Mouse (Mus musculus) embryonic facial prominence, embryonic 12.5 days (tissue): Measurements from ENCODE around the gene Sh2d2a. TPM values are rescaled to one million over a fixed set of nuclear protein-coding genes. Genes with fewer than 3 reads are reported as not detected.

Experiments used
- ATAC-seq: fragments of 200-750 bp; cut with Nextera tagmentation; 2 replicates; pipeline ENCODE4 v1.8.0; 2017; ENCODE audit not compliant: insufficient number of reproducible peaks, insufficient read depth, low FRiP score, low TSS enrichment
- H3K27ac ChIP-seq: fragments of 300-500 bp; sonication (generic); 2 replicates; pipeline ENCODE4 v1.5.1; 2016; ENCODE audit warnings: mild to moderate bottlenecking
- H3K27me3 ChIP-seq: fragments of 300-500 bp; sonication (generic); 2 replicates; pipeline ENCODE4 v1.6.1; 2016; ENCODE audit warnings: mild to moderate bottlenecking, moderate library complexity
- H3K36me3 ChIP-seq: fragments of 300-500 bp; sonication (generic); 2 replicates; pipeline ENCODE4 v1.6.1; 2016; ENCODE audit warnings: mild to moderate bottlenecking
- H3K4me1 ChIP-seq: fragments of 300-500 bp; sonication (generic); 2 replicates; pipeline ENCODE4 v1.6.1; 2016
- H3K4me2 ChIP-seq: fragments of 300-500 bp; sonication (generic); replicated peaks from 2 replicates; pipeline ENCODE4 v1.6.1; 2016; ENCODE audit warnings: mild to moderate bottlenecking, moderate library complexity
- H3K4me3 ChIP-seq: fragments of 300-500 bp; sonication (generic); 2 replicates; pipeline ENCODE4 v1.5.1; 2016; ENCODE audit warnings: mild to moderate bottlenecking
- H3K9ac ChIP-seq: fragments of 300-500 bp; sonication (generic); 2 replicates; pipeline ENCODE4 v1.6.1; 2016; ENCODE audit warnings: mild to moderate bottlenecking, moderate library complexity
- H3K9me3 ChIP-seq: fragments of 300-500 bp; sonication (generic); 2 replicates; pipeline ENCODE4 v1.6.1; 2016; ENCODE audit warnings: mild to moderate bottlenecking, moderate library complexity
- WGBS: fragments of 180-500 bp; shearing (Covaris S2); methylation state at CpG from one replicate; pipeline ENCODE4 v1.1.7; 2016; 5-methylcytosine and 5-hydroxymethylcytosine counted together
- polyA plus RNA-seq: library from polyadenylated mRNA; unstranded; fragments of >200 nt; fragmentation: Nextera tagmentation; extraction: Ambion mirVana; gene quantifications from 2 replicates; pipeline ENCODE4 v1.2.1, GENCODE M21; 2016

Gene Sh2d2a
- polyA plus RNA-seq, 1 experiment from 2014 or later = not detected

DNA sequence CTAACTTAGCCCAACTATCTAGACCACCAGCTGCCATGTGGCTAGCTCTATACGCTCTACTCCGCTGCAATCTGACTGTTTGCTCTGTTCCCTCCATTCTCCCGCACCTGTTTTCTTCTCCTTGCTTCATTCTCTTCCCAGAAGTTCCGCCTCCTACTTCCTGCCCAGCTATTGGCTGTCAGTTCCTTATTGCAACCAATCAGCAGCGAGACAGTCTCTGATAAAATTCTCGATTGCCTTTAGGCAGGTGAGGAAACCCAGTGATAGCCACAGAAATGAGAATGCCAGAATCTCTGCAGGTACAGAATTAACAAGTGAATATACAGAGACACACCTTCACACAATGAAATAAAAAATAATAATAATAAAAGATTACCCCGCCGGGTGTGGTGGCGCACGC lies 17.5 kb upstream of the Sh2d2a start:
- H3K4me3 ChIP-seq = no peak overlapping the region
- no peak overlapping the region for H3K27ac ChIP-seq
- no peaks in the 10 kb centered on the region for H3K27me3 ChIP-seq
- no peaks in the 10 kb centered on the region for H3K36me3 ChIP-seq
- H3K9ac ChIP-seq = no peak overlapping the region
- H3K4me1 ChIP-seq = no peaks in the 10 kb centered on the region
- H3K4me2 ChIP-seq = no peak overlapping the region
- no peaks in the 10 kb centered on the region for H3K9me3 ChIP-seq
- WGBS = 55% methylated on average over 10 of the region's 10 CpGs
- no peak for ATAC-seq

GRCm38 (mm10) chr3:87832109-87832859 lies 14.3 kb upstream of the Sh2d2a start:
- Histone ChIP-seq H3K9ac (no peak overlapping the region), H3K4me3 (no peak overlapping the region), H3K9me3 (no peaks in the 10 kb centered on the region), H3K4me1 (no peaks in the 10 kb centered on the region), H3K27me3 (no peaks in the 10 kb centered on the region), H3K27ac (no peak overlapping the region), H3K4me2 (no peak overlapping the region), H3K36me3 (no peaks in the 10 kb centered on the region)
- 86% methylated on average over 7 of the region's 7 CpGs for WGBS
- ATAC-seq = no peak

GRCm38 (mm10) chr3:87833482-87833881 lies 13.1 kb upstream of the Sh2d2a start:
- WGBS = 72% methylated on average over 5 of the region's 5 CpGs
- ATAC-seq = no peak
- no peak overlapping the region for H3K27ac ChIP-seq
- H3K4me3 ChIP-seq = no peak overlapping the region
- H3K4me1 ChIP-seq = no peaks in the 10 kb centered on the region
- no peaks in the 10 kb centered on the region for H3K9me3 ChIP-seq
- no peaks in the 10 kb centered on the region for H3K36me3 ChIP-seq
- no peaks in the 10 kb centered on the region for H3K27me3 ChIP-seq
- no peak overlapping the region for H3K9ac ChIP-seq
- H3K4me2 ChIP-seq = no peak overlapping the region

- Histone ChIP-seq H3K36me3 (no peaks in the 10 kb centered on the region), H3K9ac (no peak overlapping the region), H3K4me1 (no peaks in the 10 kb centered on the region), H3K4me3 (no peak overlapping the region), H3K9me3 (no peaks in the 10 kb centered on the region), H3K4me2 (no peak overlapping the region), H3K27ac (no peak overlapping the region), H3K27me3 (no peaks in the 10 kb centered on the region)
- WGBS = 2% methylated on average over 4 of the region's 4 CpGs
- no peak for ATAC-seq
Observed at GRCm38 (mm10) chr3:87838622-87839021, 7.9 kb upstream of the Sh2d2a start.

GRCm38 (mm10) chr3:87840858-87841257 lies 5.7 kb upstream of the Sh2d2a start:
- Histone ChIP-seq H3K4me2 (no peak overlapping the region), H3K9ac (no peak overlapping the region), H3K27me3 (no peaks in the 10 kb centered on the region), H3K4me3 (no peak overlapping the region), H3K9me3 (no peaks in the 10 kb centered on the region), H3K4me1 (no peaks in the 10 kb centered on the region), H3K36me3 (no peaks in the 10 kb centered on the region), H3K27ac (no peak overlapping the region)
- ATAC-seq = no peak

- Histone ChIP-seq H3K9me3 (no peaks in the 10 kb centered on the region), H3K4me2 (no peak overlapping the region), H3K4me1 (no peaks in the 10 kb centered on the region), H3K4me3 (no peak overlapping the region), H3K27me3 (no peaks in the 10 kb centered on the region), H3K9ac (no peak overlapping the region), H3K27ac (no peak overlapping the region), H3K36me3 (no peaks in the 10 kb centered on the region)
- WGBS = 78% methylated on average over 4 of the region's 4 CpGs
- ATAC-seq = no peak
Observed at GRCm38 (mm10) chr3:87844981-87845380, 1.6 kb upstream of the Sh2d2a start.

- no peak overlapping the region for H3K9ac ChIP-seq
- H3K4me3 ChIP-seq = no peak overlapping the region
- H3K36me3 ChIP-seq = no peaks in the 10 kb centered on the region
- no peak overlapping the region for H3K4me2 ChIP-seq
- no peaks in the 10 kb centered on the region for H3K9me3 ChIP-seq
- no peaks in the 10 kb centered on the region for H3K4me1 ChIP-seq
- ATAC-seq = no peak
- no peaks in the 10 kb centered on the region for H3K27me3 ChIP-seq
- 74% methylated on average over 4 of the region's 4 CpGs for WGBS
- H3K27ac ChIP-seq = no peak overlapping the region
Observed at GRCm38 (mm10) chr3:87846186-87846585, 369 bp upstream of the Sh2d2a start.

GRCm38 (mm10) chr3:87847680-87848079 lies 1.1 kb downstream of the Sh2d2a start:
- Histone ChIP-seq H3K27me3 (no peaks in the 10 kb centered on the region), H3K9ac (no peak overlapping the region), H3K9me3 (no peaks in the 10 kb centered on the region), H3K27ac (no peak overlapping the region), H3K4me1 (no peaks in the 10 kb centered on the region), H3K36me3 (no peaks in the 10 kb centered on the region), H3K4me3 (no peak overlapping the region), H3K4me2 (no peak overlapping the region)
- no peak for ATAC-seq
- WGBS = 76% methylated on average over 5 of the region's 5 CpGs

- no peaks in the 10 kb centered on the region for H3K4me1 ChIP-seq
- H3K9ac ChIP-seq = no peak overlapping the region
- H3K36me3 ChIP-seq = no peaks in the 10 kb centered on the region
- H3K27me3 ChIP-seq = no peaks in the 10 kb centered on the region
- H3K9me3 ChIP-seq = no peaks in the 10 kb centered on the region
- no peak overlapping the region for H3K27ac ChIP-seq
- H3K4me2 ChIP-seq = no peak overlapping the region
- WGBS = 82% methylated on average over 14 of the region's 14 CpGs
- ATAC-seq = no peak
- no peak overlapping the region for H3K4me3 ChIP-seq
Observed at GRCm38 (mm10) chr3:87849117-87849516, 2.6 kb downstream of the Sh2d2a start.

DNA sequence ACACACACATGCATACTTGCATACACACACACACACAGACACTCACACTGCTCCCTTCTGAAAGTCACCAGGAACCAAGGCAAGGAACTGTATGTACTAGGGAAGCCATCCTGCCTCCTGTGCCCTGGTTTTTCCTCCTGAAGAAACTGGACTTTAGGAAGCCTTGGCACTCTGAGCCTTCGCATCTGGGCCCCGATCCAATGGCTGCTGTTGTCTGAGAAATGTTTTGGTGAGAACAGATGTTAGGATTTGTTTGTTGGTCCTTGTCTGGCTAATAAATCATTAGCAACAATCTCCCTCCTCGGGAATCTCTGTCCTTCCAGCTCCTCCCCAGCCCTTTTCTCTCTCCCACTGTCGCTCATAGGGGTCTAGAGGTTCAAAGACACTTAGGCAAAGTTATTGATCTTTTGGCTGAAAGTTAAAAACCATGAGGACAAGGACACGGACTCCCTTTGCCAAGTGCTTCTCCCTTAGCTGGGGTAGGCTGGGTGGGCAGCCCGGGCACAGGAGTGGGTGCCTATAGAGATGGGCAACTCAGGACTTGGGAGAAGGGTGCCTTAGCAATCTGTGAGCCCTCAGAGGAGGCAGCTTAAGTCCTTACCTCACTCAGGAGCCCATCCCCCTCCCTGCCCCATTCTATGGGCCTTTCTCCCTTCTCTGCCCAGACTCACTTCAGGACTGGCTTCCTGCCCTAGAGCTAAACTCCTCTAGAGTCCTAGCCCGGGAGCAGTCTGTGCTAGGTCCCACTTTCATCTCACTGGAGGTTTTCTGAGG lies 8.4 kb downstream of the Sh2d2a start:
- H3K27me3 ChIP-seq = no peaks in the 10 kb centered on the region
- ATAC-seq = no peak
- 62% methylated on average over 7 of the region's 7 CpGs for WGBS
- no peak overlapping the region for H3K27ac ChIP-seq
- peaks cover 7% of the 10 kb centered on the region; the same call in 1 of the 2 replicates for H3K4me1 ChIP-seq
- no peak overlapping the region for H3K9ac ChIP-seq
- no peaks in the 10 kb centered on the region for H3K9me3 ChIP-seq
- H3K36me3 ChIP-seq = peaks cover 35% of the 10 kb centered on the region
- H3K4me2 ChIP-seq = no peak overlapping the region
- no peak overlapping the region for H3K4me3 ChIP-seq

- Histone ChIP-seq H3K4me3 (no peak overlapping the region), H3K4me2 (no peak overlapping the region), H3K27me3 (no peaks in the 10 kb centered on the region), H3K9ac (no peak overlapping the region), H3K27ac (no peak overlapping the region), H3K36me3 (peaks cover 35% of the 10 kb centered on the region), H3K4me1 (peaks cover 7% of the 10 kb centered on the region; the same call in 1 of the 2 replicates), H3K9me3 (no peaks in the 10 kb centered on the region)
- WGBS = 86% methylated on average over 8 of the region's 8 CpGs
- ATAC-seq = no peak
Observed at GRCm38 (mm10) chr3:87855936-87856335, 9.4 kb downstream of the Sh2d2a start.

DNA sequence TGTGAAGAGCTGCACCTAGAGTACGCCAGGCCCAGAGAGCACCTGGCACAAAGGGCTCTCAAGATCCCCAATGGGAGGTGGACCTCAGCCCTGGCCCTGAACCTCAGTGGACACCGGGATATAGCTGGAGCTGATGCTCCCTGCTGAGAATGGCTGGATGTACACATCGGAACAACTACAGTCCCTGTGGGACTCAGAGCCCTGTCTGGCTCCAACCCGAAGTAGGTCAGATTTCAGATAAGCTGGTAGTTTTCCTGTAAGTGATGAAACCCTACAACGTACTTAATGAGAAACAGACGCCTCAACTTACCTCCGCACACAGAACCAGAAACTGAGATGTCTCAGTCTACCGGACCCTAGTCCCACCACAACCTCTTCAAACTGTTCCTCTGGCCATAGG lies 11.1 kb downstream of the Sh2d2a start:
- no peak overlapping the region for H3K4me3 ChIP-seq
- H3K9ac ChIP-seq = no peak overlapping the region
- WGBS = 48% methylated on average over 8 of the region's 8 CpGs
- no peak for ATAC-seq
- no peaks in the 10 kb centered on the region for H3K9me3 ChIP-seq
- no peak overlapping the region for H3K27ac ChIP-seq
- peaks cover 50% of the 10 kb centered on the region for H3K36me3 ChIP-seq
- H3K4me2 ChIP-seq = no peak overlapping the region
- H3K4me1 ChIP-seq = peaks cover 7% of the 10 kb centered on the region; the same call in 1 of the 2 replicates
- H3K27me3 ChIP-seq = no peaks in the 10 kb centered on the region
